Mouse (Mus musculus): ENCODE results near the gene Olfr1153. TPM values are rescaled to one million over a fixed set of nuclear protein-coding genes. Genes with fewer than 3 reads are reported as not detected.

Gene Olfr1153
- total RNA-seq, 1 experiment = not detected

DNA sequence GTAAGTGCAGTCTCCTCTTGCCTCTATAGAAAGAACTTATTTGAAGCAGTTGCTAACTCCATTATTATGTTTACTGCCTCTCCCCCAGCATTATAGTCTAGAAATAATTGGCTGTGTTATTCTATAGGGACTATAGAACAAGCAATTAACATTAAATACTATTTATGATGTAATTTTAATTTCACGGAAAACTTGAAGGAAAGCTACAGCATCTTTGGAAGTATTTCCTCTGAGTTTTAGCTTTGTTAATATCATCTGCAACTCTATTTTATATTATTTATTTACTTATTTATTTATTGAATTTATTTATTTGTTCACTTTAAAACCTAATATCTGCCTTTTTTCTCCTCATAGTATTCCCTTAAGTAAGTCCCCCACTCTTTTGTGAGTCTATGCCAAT, 50.3 kb downstream of the Olfr1153 start, which contains the start of gene Olfr1155:
TSS of gene Olfr1155 (minus strand) at position 101 of the 400 bp plus-strand sequence.
- H3K27ac ChIP-seq (ENCODE audit: insufficient read depth, low read depth, low read length, poor library complexity, severe bottlenecking) = no peak within 1 kb of the TSS
- H3K36me3 ChIP-seq (ENCODE audit: control insufficient read depth, insufficient read depth, low read length, poor library complexity, severe bottlenecking) = no peaks in the 10 kb centered on the region
- H3K9me3 ChIP-seq (ENCODE audit: control insufficient read depth, insufficient read depth, low read depth, low read length) = peaks cover 3% of the 10 kb centered on the region; the same call in 1 of the 2 replicates
- H3K4me1 ChIP-seq (ENCODE audit: control insufficient read depth in 2 of 2, insufficient read depth in 2 of 2, low read length in 2 of 2, poor library complexity in 1 of 2) = no peaks in the 10 kb centered on the region
- no peak for DNase-seq (ENCODE audit: low read depth, low spot score)
- in situ Hi-C loops (cut with MboI; ENCODE audit: low sequenced_read_pairs in 2 of 2, unreplicated experiment in 2 of 2) = no loop called here
- no peak within 1 kb of the TSS for H3K4me3 ChIP-seq (ENCODE audit: insufficient read depth in 1 of 2, low read depth in 1 of 2, low read length in 2 of 2, poor library complexity in 1 of 2, severe bottlenecking in 1 of 2)
- no peak within 1 kb of the TSS for H3K9ac ChIP-seq (ENCODE audit: insufficient read depth, low read depth, low read length, poor library complexity, severe bottlenecking)
- TF ChIP-seq MAFK (IDR thresholded peaks at IDR 0.05; ENCODE audit: insufficient read depth, low read depth, low read length) (no peak), ZNF384 (IDR thresholded peaks at IDR 0.05; ENCODE audit: low read depth, low read length) (no peak), CHD2 (IDR thresholded peaks at IDR 0.05; ENCODE audit: low read depth, low read length) (no peak), ZC3H11A (IDR thresholded peaks at IDR 0.05; ENCODE audit: borderline replicate concordance, low read depth, low read length) (no peak), HCFC1 (IDR thresholded peaks at IDR 0.05; ENCODE audit: borderline replicate concordance, insufficient read depth, low read length) (no peak)

Other genes with a start within 250 kb of the Olfr1153 start
- gene Olfr1133, start 247.6 kb upstream of the Olfr1153 start, total RNA-seq (2012; rRNA removed) = not detected in 2 replicates
- gene Olfr1134, start 236.5 kb upstream of the Olfr1153 start, total RNA-seq (2012; rRNA removed) = not detected in 2 replicates
- gene Olfr1135, start 221.3 kb upstream of the Olfr1153 start, total RNA-seq (2012; rRNA removed) = not detected in 2 replicates
- gene Olfr1136, start 201.0 kb upstream of the Olfr1153 start, total RNA-seq (2012; rRNA removed) = not detected in 2 replicates
- gene Olfr1137, start 181.8 kb upstream of the Olfr1153 start, total RNA-seq (2012; rRNA removed) = not detected in 2 replicates
- not detected in 2 replicates for gene Olfr1138, start 155.0 kb upstream of the Olfr1153 start, total RNA-seq (2012; rRNA removed)
- not detected in 2 replicates for gene Olfr1140, start 151.2 kb upstream of the Olfr1153 start, total RNA-seq (2012; rRNA removed)
- gene Olfr1141, start 141.0 kb upstream of the Olfr1153 start, total RNA-seq (2012; rRNA removed) = not detected in 2 replicates
- not detected in 2 replicates for gene Olfr152, start 115.5 kb upstream of the Olfr1153 start, total RNA-seq (2012; rRNA removed)
- gene Olfr1143, start 94.4 kb upstream of the Olfr1153 start, total RNA-seq (2012; rRNA removed) = not detected in 2 replicates
- gene Olfr1145, start 85.1 kb upstream of the Olfr1153 start, total RNA-seq (2012; rRNA removed) = not detected in 2 replicates
- gene Olfr1148, start 64.4 kb upstream of the Olfr1153 start, total RNA-seq (2012; rRNA removed) = not detected in 2 replicates
- gene Olfr1150-ps1, start 51.0 kb upstream of the Olfr1153 start, total RNA-seq (2012; rRNA removed) = not detected in 2 replicates
- gene Olfr1151, start 39.1 kb upstream of the Olfr1153 start, total RNA-seq (2012; rRNA removed) = not detected in 2 replicates
- not detected in 2 replicates for gene Olfr1152, start 28.5 kb upstream of the Olfr1153 start, total RNA-seq (2012; rRNA removed)
- gene Olfr1154, start 10.2 kb downstream of the Olfr1153 start, total RNA-seq (2012; rRNA removed) = not detected in 2 replicates
- not detected in 2 replicates for gene Olfr1155, start 50.2 kb downstream of the Olfr1153 start, total RNA-seq (2012; rRNA removed)
- not detected in 2 replicates for gene Olfr1156, start 58.1 kb downstream of the Olfr1153 start, total RNA-seq (2012; rRNA removed)
- not detected in 2 replicates for gene Olfr1157, start 73.3 kb downstream of the Olfr1153 start, total RNA-seq (2012; rRNA removed)
- not detected in 2 replicates for gene Olfr74, start 79.7 kb downstream of the Olfr1153 start, total RNA-seq (2012; rRNA removed)
- gene Olfr1158, start 95.2 kb downstream of the Olfr1153 start, total RNA-seq (2012; rRNA removed) = not detected in 2 replicates
- not detected in 2 replicates for gene Olfr1160, start 113.3 kb downstream of the Olfr1153 start, total RNA-seq (2012; rRNA removed)
- not detected in 2 replicates for gene Olfr1161, start 127.8 kb downstream of the Olfr1153 start, total RNA-seq (2012; rRNA removed)
- not detected in 2 replicates for gene Olfr73, start 142.7 kb downstream of the Olfr1153 start, total RNA-seq (2012; rRNA removed)
- not detected in 2 replicates for gene Olfr1162, start 156.2 kb downstream of the Olfr1153 start, total RNA-seq (2012; rRNA removed)
- not detected in 2 replicates for gene Olfr1163, start 176.9 kb downstream of the Olfr1153 start, total RNA-seq (2012; rRNA removed)
- not detected in 2 replicates for gene Olfr1164, start 199.0 kb downstream of the Olfr1153 start, total RNA-seq (2012; rRNA removed)
- gene Olfr1166, start 233.3 kb downstream of the Olfr1153 start, total RNA-seq (2012; rRNA removed) = not detected in 2 replicates